Mouse (Mus musculus): ENCODE data around the gene Vkorc1l1. TPM values are rescaled to one million over a fixed set of nuclear protein-coding genes. Genes with fewer than 3 reads are reported as not detected.
A peak's percentile ranks its signal among the peaks of the same experiment; 100 is the strongest.

The Vkorc1l1 gene
- polyA plus RNA-seq, 1 experiment from 2014 or later, result 15.2 TPM

GRCm38 (mm10) chr5:129954473-129955254 lies 12.9 kb downstream of the Vkorc1l1 start:
- H3K4me2 ChIP-seq (replicated peaks; ENCODE audit: low read depth, low read length), result no peak overlapping the region
- H3K4me3 ChIP-seq (ENCODE audit: low read depth, low read length), result no peak overlapping the region
- no peaks in the 10 kb centered on the region for H3K4me1 ChIP-seq (ENCODE audit: insufficient read depth, low read depth, low read length)
- 80% methylated on average over 5 of the region's 5 CpGs for WGBS
- no peak overlapping the region for H3K9ac ChIP-seq (replicated peaks; ENCODE audit: low read depth)
- no peaks in the 10 kb centered on the region for H3K27me3 ChIP-seq (replicated peaks; ENCODE audit: insufficient read depth, low read length)
- H3K36me3 ChIP-seq (ENCODE audit: insufficient read depth, low read length), result no peaks in the 10 kb centered on the region
- DNase-seq (ENCODE audit: low spot score), result no peak
- no peaks in the 10 kb centered on the region for H3K9me3 ChIP-seq (ENCODE audit: low read length)
- ATAC-seq, result no peak
- TF ChIP-seq CTCF (IDR thresholded peaks at IDR 0.05) (no peak), EP300 (IDR thresholded peaks at IDR 0.05) (no peak)
- no peak overlapping the region for H3K27ac ChIP-seq (ENCODE audit: low read length)

GRCm38 (mm10) chr5:129955792-129956191 lies 14.0 kb downstream of the Vkorc1l1 start:
- no peaks in the 10 kb centered on the region for H3K27me3 ChIP-seq (replicated peaks; ENCODE audit: insufficient read depth, low read length)
- ATAC-seq (no peak), DNase-seq (ENCODE audit: low spot score) (peak; percentile 8)
- H3K4me3 ChIP-seq (ENCODE audit: low read depth, low read length), result no peak overlapping the region
- no peaks in the 10 kb centered on the region for H3K36me3 ChIP-seq (ENCODE audit: insufficient read depth, low read length)
- H3K9me3 ChIP-seq (ENCODE audit: low read length), result no peaks in the 10 kb centered on the region
- no peak overlapping the region for H3K9ac ChIP-seq (replicated peaks; ENCODE audit: low read depth)
- no peaks in the 10 kb centered on the region for H3K4me1 ChIP-seq (ENCODE audit: insufficient read depth, low read depth, low read length)
- TF ChIP-seq EP300 (IDR thresholded peaks at IDR 0.05), result no peak
- TF ChIP-seq CTCF (IDR thresholded peaks at IDR 0.05), result no peak
- 73% methylated on average over 6 of the region's 6 CpGs for WGBS
- H3K27ac ChIP-seq (ENCODE audit: low read length), result no peak overlapping the region
- H3K4me2 ChIP-seq (replicated peaks; ENCODE audit: low read depth, low read length), result no peak overlapping the region

GRCm38 (mm10) chr5:129963224-129963623 lies 21.5 kb downstream of the Vkorc1l1 start:
- Histone ChIP-seq H3K4me2 (replicated peaks; ENCODE audit: low read depth, low read length) (no peak overlapping the region), H3K9me3 (ENCODE audit: low read length) (no peaks in the 10 kb centered on the region), H3K36me3 (ENCODE audit: insufficient read depth, low read length) (no peaks in the 10 kb centered on the region), H3K4me1 (ENCODE audit: insufficient read depth, low read depth, low read length) (no peaks in the 10 kb centered on the region), H3K27ac (ENCODE audit: low read length) (no peak overlapping the region), H3K9ac (replicated peaks; ENCODE audit: low read depth) (no peak overlapping the region), H3K4me3 (ENCODE audit: low read depth, low read length) (no peak overlapping the region), H3K27me3 (replicated peaks; ENCODE audit: insufficient read depth, low read length) (no peaks in the 10 kb centered on the region)
- WGBS, result 62% methylated on average over 4 of the region's 4 CpGs
- no peak for DNase-seq (ENCODE audit: low spot score)
- TF ChIP-seq EP300 (IDR thresholded peaks at IDR 0.05) (no peak), CTCF (IDR thresholded peaks at IDR 0.05) (no peak)
- no peak for ATAC-seq

GRCm38 (mm10) chr5:129966448-129966847 lies 24.7 kb downstream of the Vkorc1l1 start:
- H3K4me3 ChIP-seq (ENCODE audit: low read depth, low read length), result no peak overlapping the region
- DNase-seq (ENCODE audit: low spot score), result no peak
- H3K4me2 ChIP-seq (replicated peaks; ENCODE audit: low read depth, low read length), result no peak overlapping the region
- H3K9ac ChIP-seq (replicated peaks; ENCODE audit: low read depth), result no peak overlapping the region
- WGBS, result 92% methylated on average over 3 of the region's 3 CpGs
- TF ChIP-seq EP300 (IDR thresholded peaks at IDR 0.05) (no peak), CTCF (IDR thresholded peaks at IDR 0.05) (no peak)
- no peaks in the 10 kb centered on the region for H3K4me1 ChIP-seq (ENCODE audit: insufficient read depth, low read depth, low read length)
- ATAC-seq, result no peak
- H3K9me3 ChIP-seq (ENCODE audit: low read length), result no peaks in the 10 kb centered on the region
- no peak overlapping the region for H3K27ac ChIP-seq (ENCODE audit: low read length)
- H3K36me3 ChIP-seq (ENCODE audit: insufficient read depth, low read length), result no peaks in the 10 kb centered on the region
- H3K27me3 ChIP-seq (replicated peaks; ENCODE audit: insufficient read depth, low read length), result no peaks in the 10 kb centered on the region

- Histone ChIP-seq H3K9ac (replicated peaks; ENCODE audit: low read depth) (no peak overlapping the region), H3K27me3 (replicated peaks; ENCODE audit: insufficient read depth, low read length) (no peaks in the 10 kb centered on the region), H3K4me2 (replicated peaks; ENCODE audit: low read depth, low read length) (no peak overlapping the region), H3K4me3 (ENCODE audit: low read depth, low read length) (no peak overlapping the region), H3K27ac (ENCODE audit: low read length) (no peak overlapping the region), H3K36me3 (ENCODE audit: insufficient read depth, low read length) (no peaks in the 10 kb centered on the region), H3K9me3 (ENCODE audit: low read length) (no peaks in the 10 kb centered on the region), H3K4me1 (ENCODE audit: insufficient read depth, low read depth, low read length) (no peaks in the 10 kb centered on the region)
- WGBS, result 81% methylated on average over 7 of the region's 7 CpGs
- no peak for TF ChIP-seq EP300 (IDR thresholded peaks at IDR 0.05)
- DNase-seq (ENCODE audit: low spot score), result no peak
- ATAC-seq, result no peak
These were observed 26.6 kb downstream of the Vkorc1l1 start for GRCm38 (mm10) chr5:129968417-129968816.

- Histone ChIP-seq H3K27me3 (replicated peaks; ENCODE audit: insufficient read depth, low read length) (no peaks in the 10 kb centered on the region), H3K4me3 (ENCODE audit: low read depth, low read length) (no peak overlapping the region), H3K36me3 (ENCODE audit: insufficient read depth, low read length) (no peaks in the 10 kb centered on the region), H3K9ac (replicated peaks; ENCODE audit: low read depth) (no peak overlapping the region), H3K27ac (ENCODE audit: low read length) (no peak overlapping the region), H3K4me1 (ENCODE audit: insufficient read depth, low read depth, low read length) (no peaks in the 10 kb centered on the region), H3K9me3 (ENCODE audit: low read length) (no peaks in the 10 kb centered on the region), H3K4me2 (replicated peaks; ENCODE audit: low read depth, low read length) (no peak overlapping the region)
- 81% methylated on average over 4 of the region's 4 CpGs for WGBS
- ATAC-seq (no peak), DNase-seq (ENCODE audit: low spot score) (no peak)
- no peak for TF ChIP-seq EP300 (IDR thresholded peaks at IDR 0.05)
- TF ChIP-seq CTCF (IDR thresholded peaks at IDR 0.05), result no peak
These were observed 29.7 kb downstream of the Vkorc1l1 start for GRCm38 (mm10) chr5:129971491-129971890.

All from lung, postnatal 0 days (tissue).